Comparison of ENCODE assay signal across 7 mouse cellular contexts in the genomic region with DNA sequence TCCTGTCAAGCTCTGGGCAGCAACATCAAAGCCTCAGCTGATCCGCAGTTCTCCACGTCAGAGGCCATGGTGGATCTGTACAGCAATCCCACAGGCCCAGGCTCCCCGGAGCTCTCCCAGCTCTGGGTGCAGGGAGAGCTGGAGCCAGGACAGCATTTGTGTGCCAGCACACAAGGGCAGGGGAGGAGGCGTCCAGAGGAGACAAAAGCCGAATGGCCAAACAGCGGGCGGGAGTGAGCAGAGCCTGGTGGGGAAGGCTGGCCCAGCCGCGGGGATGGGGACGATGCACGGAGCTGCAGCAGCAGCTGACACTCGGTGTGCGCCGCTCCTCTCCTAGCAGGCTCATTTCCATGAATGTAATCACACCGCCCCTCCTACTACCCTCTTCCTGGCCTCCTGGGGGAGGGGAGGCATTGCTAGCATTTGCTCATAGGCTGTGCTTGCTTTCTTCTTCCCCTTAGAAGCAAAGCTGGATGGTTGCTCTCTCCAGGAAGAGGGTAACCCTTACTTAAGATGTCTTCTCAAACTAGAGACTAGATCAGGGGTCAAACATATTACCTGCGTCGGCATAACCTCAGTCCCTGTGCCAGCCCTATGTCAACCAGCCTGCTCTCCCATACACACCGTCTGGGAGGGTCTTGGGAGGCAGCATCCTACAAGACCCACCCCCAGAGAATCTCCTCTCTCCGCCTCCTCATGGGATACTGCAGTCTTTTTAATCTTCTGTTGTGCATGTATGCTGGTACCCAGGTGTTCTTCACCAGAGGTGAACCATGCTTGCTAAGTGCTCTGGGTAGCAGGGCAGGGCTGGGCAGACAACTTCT. TPM values are rescaled to one million over a fixed set of nuclear protein-coding genes. Genes with fewer than 3 reads are reported as not detected.
A peak's percentile ranks its signal among the peaks of the same experiment; 100 is the strongest.
DNase-seq lines count a peak whose midpoint lies in the region; ATAC-seq and TF ChIP-seq lines count a peak whose summit lies in the region.

No protein-coding gene starts in this region.

- H3K79me2 ChIP-seq in heart, adult 2 months (replicated peaks; ENCODE audit: control insufficient read depth, insufficient read depth, low read length), result peaks cover 15% of the 10 kb centered on the region

- 19% methylated on average over 19 of the region's 19 CpGs for WGBS in bone marrow, adult 2 months
- 5% methylated on average over 19 of the region's 19 CpGs for WGBS in embryonic facial prominence, embryonic 12.5 days
- 7% methylated on average over 19 of the region's 19 CpGs for WGBS in heart, adult 2 months
- WGBS in kidney, adult 2 months, result 12% methylated on average over 19 of the region's 19 CpGs
- 6% methylated on average over 19 of the region's 19 CpGs for WGBS in midbrain, embryonic 11.5 days
- 4% methylated on average over 19 of the region's 19 CpGs for WGBS in stomach, embryonic 14.5 days

- no peaks in the 10 kb centered on the region for H3K27me3 ChIP-seq in embryonic facial prominence, embryonic 12.5 days
- no peaks in the 10 kb centered on the region for H3K27me3 ChIP-seq in heart, adult 2 months (ENCODE audit: control insufficient read depth, insufficient read depth, low read length)
- no peaks in the 10 kb centered on the region for H3K27me3 ChIP-seq in kidney, adult 2 months (replicated peaks; ENCODE audit: control insufficient read depth, insufficient read depth, low read length)
- no peaks in the 10 kb centered on the region for H3K27me3 ChIP-seq in midbrain, embryonic 11.5 days (ENCODE audit: control insufficient read depth, insufficient read depth, low read length)
- H3K27me3 ChIP-seq in stomach, embryonic 14.5 days (ENCODE audit: control insufficient read depth, insufficient read depth, low read length), result no peaks in the 10 kb centered on the region

- ATAC-seq in embryonic facial prominence, embryonic 12.5 days (ENCODE audit: insufficient number of reproducible peaks, insufficient read depth, low FRiP score, low TSS enrichment), result peak; percentile 45; the same call in 1 of the 2 replicates
- peak; percentile 87 for ATAC-seq in midbrain, embryonic 11.5 days (ENCODE audit: low FRiP score)
- ATAC-seq in stomach, embryonic 14.5 days (ENCODE audit: insufficient number of reproducible peaks, insufficient read depth, low FRiP score, low read depth), result peak; percentile 80

- H3K9ac ChIP-seq in embryonic facial prominence, embryonic 12.5 days, result peak overlapping the region; percentile 64
- peak overlapping the region; percentile 60 for H3K9ac ChIP-seq in heart, adult 2 months (ENCODE audit: low read depth, low read length)
- H3K9ac ChIP-seq in midbrain, embryonic 11.5 days (ENCODE audit: low read length), result peak overlapping the region; percentile 75
- peak overlapping the region; percentile 43 for H3K9ac ChIP-seq in stomach, embryonic 14.5 days (replicated peaks; ENCODE audit: low read depth, low read length)

- peak; percentile 75 to 81 for DNase-seq in heart, adult 2 months
- DNase-seq in kidney, adult 2 months, result peak; percentile 71
- peak; percentile 79 for DNase-seq in left cerebral cortex, postnatal 4 days
- DNase-seq in midbrain, embryonic 11.5 days (ENCODE audit: low spot score, missing footprints), result peak; percentile 96

- H3K9me3 ChIP-seq in embryonic facial prominence, embryonic 12.5 days, result no peaks in the 10 kb centered on the region
- no peaks in the 10 kb centered on the region for H3K9me3 ChIP-seq in midbrain, embryonic 11.5 days (ENCODE audit: control insufficient read depth, low read length)
- no peaks in the 10 kb centered on the region for H3K9me3 ChIP-seq in stomach, embryonic 14.5 days (ENCODE audit: control insufficient read depth, low read depth, low read length)

- no peaks in the 10 kb centered on the region for H3K36me3 ChIP-seq in embryonic facial prominence, embryonic 12.5 days
- H3K36me3 ChIP-seq in heart, adult 2 months (ENCODE audit: control insufficient read depth, insufficient read depth, low read length), result peaks cover 12% of the 10 kb centered on the region
- H3K36me3 ChIP-seq in kidney, adult 2 months (ENCODE audit: control insufficient read depth, insufficient read depth, low read length), result no peaks in the 10 kb centered on the region
- no peaks in the 10 kb centered on the region for H3K36me3 ChIP-seq in midbrain, embryonic 11.5 days (ENCODE audit: control insufficient read depth, insufficient read depth, low read length)
- no peaks in the 10 kb centered on the region for H3K36me3 ChIP-seq in stomach, embryonic 14.5 days (ENCODE audit: control insufficient read depth, insufficient read depth, low read length)

- peaks cover 21% of the 10 kb centered on the region for H3K4me1 ChIP-seq in bone marrow, adult 2 months (ENCODE audit: control insufficient read depth, insufficient read depth, low read length)
- peaks cover 60% of the 10 kb centered on the region for H3K4me1 ChIP-seq in embryonic facial prominence, embryonic 12.5 days
- H3K4me1 ChIP-seq in heart, adult 2 months (ENCODE audit: control insufficient read depth, insufficient read depth, low read length), result peaks cover 60% of the 10 kb centered on the region
- peaks cover 52% of the 10 kb centered on the region for H3K4me1 ChIP-seq in kidney, adult 2 months (ENCODE audit: control insufficient read depth, insufficient read depth, low read length)
- H3K4me1 ChIP-seq in midbrain, embryonic 11.5 days (ENCODE audit: control insufficient read depth, insufficient read depth, low read length), result peaks cover 48% of the 10 kb centered on the region
- H3K4me1 ChIP-seq in stomach, embryonic 14.5 days (ENCODE audit: control insufficient read depth, insufficient read depth, low read length), result peaks cover 61% of the 10 kb centered on the region

- TF ChIP-seq EP300 in heart, adult 2 months (IDR thresholded peaks at IDR 0.05; ENCODE audit: insufficient read depth, low read depth, low read length), result peak; percentile 24; the same call in 1 of the 2 replicates

- peak overlapping the region; percentile 81 for H3K4me2 ChIP-seq in embryonic facial prominence, embryonic 12.5 days (replicated peaks)
- peak overlapping the region; percentile 68 for H3K4me2 ChIP-seq in midbrain, embryonic 11.5 days
- H3K4me2 ChIP-seq in stomach, embryonic 14.5 days (replicated peaks; ENCODE audit: low read depth, low read length), result peak overlapping the region; percentile 59

- intact Hi-C loops in heart, adult 2 months (cut with DNase I), result no loop called here
- intact Hi-C loops in left cerebral cortex, postnatal 4 days (cut with DNase I), result no loop called here

- TF ChIP-seq CTCF in bone marrow, adult 2 months (IDR thresholded peaks at IDR 0.05; ENCODE audit: control insufficient read depth, insufficient read depth, low read length), result no peak
- no peak for TF ChIP-seq CTCF in heart, adult 2 months (IDR thresholded peaks at IDR 0.05)
- TF ChIP-seq CTCF in kidney, adult 2 months (conservative IDR thresholded peaks at IDR 0.05; ENCODE audit: insufficient read depth, insufficient read length, low read depth, low read length), result no peak

- TF ChIP-seq POLR2A in bone marrow, adult 2 months (IDR thresholded peaks at IDR 0.05; ENCODE audit: borderline replicate concordance, control insufficient read depth, low read depth, low read length), result no peak
- no peak for TF ChIP-seq POLR2A in heart, adult 2 months (IDR thresholded peaks at IDR 0.05; ENCODE audit: insufficient read depth, low read depth, low read length)
- TF ChIP-seq POLR2A in kidney, adult 2 months (IDR thresholded peaks at IDR 0.05; ENCODE audit: low read depth, low read length), result no peak

- H3K27ac ChIP-seq in bone marrow, adult 2 months (ENCODE audit: control insufficient read depth, insufficient read depth, low read depth, low read length, poor library complexity), result peak overlapping the region; percentile 13; the same call in 1 of the 2 replicates
- peak overlapping the region; percentile 83 for H3K27ac ChIP-seq in embryonic facial prominence, embryonic 12.5 days
- H3K27ac ChIP-seq in heart, adult 2 months, result peak overlapping the region; percentile 82
- peak overlapping the region; percentile 62 for H3K27ac ChIP-seq in kidney, adult 2 months (ENCODE audit: insufficient read depth, low read depth, low read length)
- peak overlapping the region; percentile 92 for H3K27ac ChIP-seq in midbrain, embryonic 11.5 days (ENCODE audit: low read depth, low read length)
- peak overlapping the region; percentile 84 for H3K27ac ChIP-seq in stomach, embryonic 14.5 days (ENCODE audit: low read length)

- no peak overlapping the region for H3K4me3 ChIP-seq in bone marrow, adult 2 months (replicated peaks; ENCODE audit: control insufficient read depth, low read depth, low read length)
- peak overlapping the region; percentile 43 for H3K4me3 ChIP-seq in embryonic facial prominence, embryonic 12.5 days
- H3K4me3 ChIP-seq in heart, adult 2 months, result peak overlapping the region; percentile 38
- H3K4me3 ChIP-seq in kidney, adult 2 months (ENCODE audit: insufficient read depth, low read depth, low read length), result peak overlapping the region; percentile 24
- peak overlapping the region; percentile 41 for H3K4me3 ChIP-seq in midbrain, embryonic 11.5 days (ENCODE audit: low read depth, low read length)
- H3K4me3 ChIP-seq in stomach, embryonic 14.5 days (ENCODE audit: low read depth, low read length), result peak overlapping the region; percentile 30

RNA-seq across cellular contexts. Expression of a gene that starts 45.8 kb away (rescaled TPM):
- 19.2 and 28.3 TPM in 2 replicates for polyA plus RNA-seq in bone marrow, adult 2 months (2011; ENCODE audit: insufficient read depth, insufficient read length, low replicate concordance, missing spikeins)
- polyA plus RNA-seq in embryonic facial prominence, embryonic 12.5 days (2016; fragmentation: Nextera tagmentation; extraction: Ambion mirVana), result 20.4 and 21.5 TPM in 2 replicates
- total RNA-seq in heart, adult 2 months (2021), result 10 to 100 TPM; 54.1 to 56.0 TPM
- 30.7 and 39.6 TPM in 2 replicates for polyA plus RNA-seq in heart, adult 2 months (2012; rRNA removed)
- polyA plus RNA-seq in kidney, adult 2 months (2012; rRNA removed), result 18.9 and 19.5 TPM in 2 replicates
- total RNA-seq in left cerebral cortex, postnatal 4 days (2021), result 10 to 100 TPM; 66.3 to 70.5 TPM
- polyA plus RNA-seq in midbrain, embryonic 11.5 days (2014; fragmentation: Nextera tagmentation; extraction: Ambion mirVana), result 12.3 and 12.8 TPM in 2 replicates
- 10.6 and 10.8 TPM in 2 replicates for polyA plus RNA-seq in stomach, embryonic 14.5 days (2014; fragmentation: Nextera tagmentation; extraction: Ambion mirVana)

Comparison
In these comparisons a context has a peak if more than half of its experiments do, and no peak if none do; other contexts are left out.
1. H3K27ac ChIP-seq: peak in every context shown above with its lines; median percentile 92 in midbrain, embryonic 11.5 days; 84 in stomach, embryonic 14.5 days; 83 in embryonic facial prominence, embryonic 12.5 days; 82 in heart, adult 2 months; 62 in kidney, adult 2 months; 13 in bone marrow, adult 2 months.